Mouse (Mus musculus) cerebellum, adult 9-10 months (tissue): ENCODE measurements around the gene Ahsa1.
"Not testable (repeated sequence)": the region's sequence is repeated elsewhere in the genome, so short reads cannot be mapped to it uniquely, and the experiment has no call there.

Experiments
- DNase-seq: peaks from one replicate; pipeline ENCODE4 v3.0.0; 2022

Ahsa1 gene

GRCm38 (mm10) chr12:87266108-87266826 lies at the start of gene Ahsa1, which contains the start of gene Vipas39:
TSS of gene Ahsa1 (plus strand) at chr12:87266479.
TSS of gene Vipas39 (minus strand) at chr12:87266256.
- DNase-seq, result peak; percentile 97

GRCm38 (mm10) chr12:87217596-87217995 lies 48.7 kb upstream of the Ahsa1 start:
- no peak for DNase-seq

GRCm38 (mm10) chr12:87219362-87219761 lies 46.9 kb upstream of the Ahsa1 start:
- DNase-seq, result no peak

GRCm38 (mm10) chr12:87224950-87225349 lies 41.3 kb upstream of the Ahsa1 start:
- no peak for DNase-seq

- no peak for DNase-seq
Observed at GRCm38 (mm10) chr12:87226801-87227200, 39.5 kb upstream of the Ahsa1 start.

- DNase-seq, result no peak
Observed at GRCm38 (mm10) chr12:87229633-87230032, 36.6 kb upstream of the Ahsa1 start.

- no peak for DNase-seq
Observed at GRCm38 (mm10) chr12:87230379-87230895, 35.8 kb upstream of the Ahsa1 start.

- DNase-seq, result no peak
Observed at GRCm38 (mm10) chr12:87236882-87237483, 29.3 kb upstream of the Ahsa1 start.

- no peak for DNase-seq
Observed at GRCm38 (mm10) chr12:87238632-87239031, 27.6 kb upstream of the Ahsa1 start, which contains the start of gene Noxred1. TSS of gene Noxred1 (minus strand) at chr12:87238732.

GRCm38 (mm10) chr12:87250161-87250560 lies 16.1 kb upstream of the Ahsa1 start:
- DNase-seq, result no peak

GRCm38 (mm10) chr12:87253878-87254277 lies 12.4 kb upstream of the Ahsa1 start:
- DNase-seq, result no peak

- no peak for DNase-seq
Observed at GRCm38 (mm10) chr12:87256629-87257028, 9.7 kb upstream of the Ahsa1 start.

- DNase-seq, result no peak
Observed at GRCm38 (mm10) chr12:87260562-87260961, 5.7 kb upstream of the Ahsa1 start.

- DNase-seq, result peak; percentile 30
Observed at GRCm38 (mm10) chr12:87265444-87265843, 835 bp upstream of the Ahsa1 start.

GRCm38 (mm10) chr12:87266827-87267603 lies 736 bp downstream of the Ahsa1 start:
- DNase-seq, result no peak

- peak; percentile 30 for DNase-seq
Observed at GRCm38 (mm10) chr12:87267682-87268081, 1.4 kb downstream of the Ahsa1 start.

GRCm38 (mm10) chr12:87274853-87275831 lies 8.9 kb downstream of the Ahsa1 start:
- no peak for DNase-seq

GRCm38 (mm10) chr12:87277251-87277650 lies 11.0 kb downstream of the Ahsa1 start:
- DNase-seq, result not testable (repeated sequence)

GRCm38 (mm10) chr12:87278118-87278730 lies 11.9 kb downstream of the Ahsa1 start:
- no peak for DNase-seq

GRCm38 (mm10) chr12:87279350-87279749 lies 13.1 kb downstream of the Ahsa1 start:
- DNase-seq, result no peak

GRCm38 (mm10) chr12:87279879-87280278 lies 13.6 kb downstream of the Ahsa1 start:
- no peak for DNase-seq

- DNase-seq, result no peak
Observed at GRCm38 (mm10) chr12:87281766-87282165, 15.5 kb downstream of the Ahsa1 start.
